In genomic region chr15:82016830-82017229, GRCm38 (mm10) we compare ENCODE assay signal across 7 mouse cellular contexts. TPM values are rescaled to one million over a fixed set of nuclear protein-coding genes. Genes with fewer than 3 reads are reported as not detected.
DNase-seq lines count a peak whose midpoint lies in the region; ATAC-seq and TF ChIP-seq lines count a peak whose summit lies in the region.

No protein-coding gene starts in this region.

- peak overlapping the region; percentile 74 for H3K4me3 ChIP-seq in lung, embryonic 15.5 days
- H3K4me3 ChIP-seq in embryonic fibroblast, embryonic 13.5 days (ENCODE audit: insufficient read depth, low read length) = peak overlapping the region; percentile 89
- peak overlapping the region; percentile 90 for H3K4me3 ChIP-seq in limb, embryonic 11.5 days (ENCODE audit: low read depth, low read length)
- peak overlapping the region; percentile 78 for H3K4me3 ChIP-seq in small intestine, adult 2 months (ENCODE audit: low read depth, low read length)

- peaks cover 11% of the 10 kb centered on the region for H3K36me3 ChIP-seq in lung, embryonic 15.5 days
- 0 out of 2 replicates have a peak, but pooled peaks cover 3% of the 10 kb centered on the region for H3K36me3 ChIP-seq in limb, embryonic 11.5 days (ENCODE audit: control insufficient read depth, insufficient read depth, low read length)
- H3K36me3 ChIP-seq in small intestine, adult 2 months (ENCODE audit: control insufficient read depth, insufficient read depth, low read length) = peaks cover 4% of the 10 kb centered on the region

- no peak for TF ChIP-seq CTCF in embryonic fibroblast, embryonic 13.5 days (IDR thresholded peaks at IDR 0.05; ENCODE audit: borderline replicate concordance, insufficient read depth, low read length)
- TF ChIP-seq CTCF in small intestine, adult 2 months (IDR thresholded peaks at IDR 0.05; ENCODE audit: extremely low read depth, insufficient read length, insufficient replicate concordance, low read depth, low read length) = no peak

- DNase-seq in lung, adult 18-20 months = no peak
- no peak for DNase-seq in limb, embryonic 11.5 days (ENCODE audit: low spot score)
- DNase-seq in spleen, postnatal 36 days (ENCODE audit: low spot score in 2 of 2) = no peak

- no peaks in the 10 kb centered on the region for H3K9me3 ChIP-seq in lung, embryonic 15.5 days
- no peaks in the 10 kb centered on the region for H3K9me3 ChIP-seq in limb, embryonic 11.5 days (ENCODE audit: control insufficient read depth, low read length)

- H3K27me3 ChIP-seq in lung, embryonic 15.5 days = no peaks in the 10 kb centered on the region
- no peaks in the 10 kb centered on the region for H3K27me3 ChIP-seq in limb, embryonic 11.5 days (ENCODE audit: control insufficient read depth, insufficient read depth, low read length)
- H3K27me3 ChIP-seq in small intestine, adult 2 months (ENCODE audit: control insufficient read depth, insufficient read depth, low read length) = no peaks in the 10 kb centered on the region

- WGBS in lung, embryonic 15.5 days = 20% methylated on average over 6 of the region's 6 CpGs
- 25% methylated on average over 6 of the region's 6 CpGs for WGBS in limb, embryonic 11.5 days
- WGBS in small intestine, adult 2 months = 3% methylated on average over 6 of the region's 6 CpGs

- no peak for TF ChIP-seq POLR2A in embryonic fibroblast, embryonic 13.5 days (IDR thresholded peaks at IDR 0.05; ENCODE audit: low read depth, low read length)
- TF ChIP-seq POLR2A in small intestine, adult 2 months (IDR thresholded peaks at IDR 0.05; ENCODE audit: low read depth, low read length) = no peak

- H3K27ac ChIP-seq in lung, embryonic 15.5 days = peak overlapping the region; percentile 73
- no peak overlapping the region for H3K27ac ChIP-seq in embryonic fibroblast, embryonic 13.5 days (ENCODE audit: insufficient read depth, low read length)
- no peak overlapping the region for H3K27ac ChIP-seq in limb, embryonic 11.5 days (replicated peaks; ENCODE audit: low read depth, low read length)
- peak overlapping the region; percentile 58 for H3K27ac ChIP-seq in small intestine, adult 2 months (ENCODE audit: insufficient read depth, low read depth, low read length)

- peak overlapping the region; percentile 81 for H3K4me2 ChIP-seq in lung, embryonic 15.5 days
- peak overlapping the region; percentile 87 for H3K4me2 ChIP-seq in limb, embryonic 11.5 days (ENCODE audit: low read depth, severe bottlenecking)

- no peak for ATAC-seq in lung, embryonic 15.5 days (ENCODE audit: borderline replicate concordance, extremely low read depth, low FRiP score, low TSS enrichment)
- no peak; the same call in 1 of the 2 replicates for ATAC-seq in limb, embryonic 11.5 days (ENCODE audit: insufficient number of reproducible peaks, low FRiP score, low TSS enrichment, low read depth)
- ATAC-seq in inflammation-experienced regulatory T-cells, adult 6 months = no peak

- peaks cover 22% of the 10 kb centered on the region for H3K4me1 ChIP-seq in lung, embryonic 15.5 days
- H3K4me1 ChIP-seq in embryonic fibroblast, embryonic 13.5 days (ENCODE audit: control insufficient read depth, insufficient read depth, low read length) = peaks cover 11% of the 10 kb centered on the region
- 0 out of 2 replicates have a peak, but pooled peaks cover 3% of the 10 kb centered on the region for H3K4me1 ChIP-seq in limb, embryonic 11.5 days (ENCODE audit: control insufficient read depth, insufficient read depth, low read length)
- peaks cover 8% of the 10 kb centered on the region for H3K4me1 ChIP-seq in small intestine, adult 2 months (ENCODE audit: control insufficient read depth, insufficient read depth, insufficient read length, low read length)

- peak overlapping the region; percentile 69 for H3K9ac ChIP-seq in lung, embryonic 15.5 days
- H3K9ac ChIP-seq in limb, embryonic 11.5 days (ENCODE audit: low read length) = peak overlapping the region; percentile 74

RNA-seq across cellular contexts. Expression of gene Desi1, which starts 16.8 kb away (rescaled TPM):
- 20.5 and 25.1 TPM in 2 replicates for polyA plus RNA-seq in lung, embryonic 15.5 days (2015; fragmentation: Nextera tagmentation; extraction: Ambion mirVana)
- polyA plus RNA-seq in embryonic fibroblast, embryonic 13.5 days (2011; ENCODE audit: insufficient read length, low read depth, missing spikeins) = 49.4 and 50.2 TPM in 2 replicates
- 34.4 and 37.7 TPM in 2 replicates for polyA plus RNA-seq in limb, embryonic 11.5 days (2014; fragmentation: Nextera tagmentation; extraction: Ambion mirVana)
- polyA plus RNA-seq in small intestine, adult 2 months (2012; rRNA removed) = 16.3 and 25.4 TPM in 2 replicates
- 10 to 100 TPM in 2 of 3 experiments, 1 to 10 TPM in 1; 8.8 to 13.8 (median 12.5) TPM for polyA plus RNA-seq in inflammation-experienced regulatory T-cells, adult 6 months (2017; shearing (Covaris generic))

RNA-seq across cellular contexts. Expression of gene Xrcc6, which starts 29.2 kb away (rescaled TPM):
- 86.3 and 93.0 TPM in 2 replicates for polyA plus RNA-seq in lung, embryonic 15.5 days (2015; fragmentation: Nextera tagmentation; extraction: Ambion mirVana)
- 37.4 and 38.1 TPM in 2 replicates for polyA plus RNA-seq in embryonic fibroblast, embryonic 13.5 days (2011; ENCODE audit: insufficient read length, low read depth, missing spikeins)
- polyA plus RNA-seq in limb, embryonic 11.5 days (2014; fragmentation: Nextera tagmentation; extraction: Ambion mirVana) = 91.0 and 105 TPM in 2 replicates
- 7.8 and 9.1 TPM in 2 replicates for polyA plus RNA-seq in small intestine, adult 2 months (2012; rRNA removed)
- polyA plus RNA-seq in inflammation-experienced regulatory T-cells, adult 6 months (2017; shearing (Covaris generic)) = 10 to 100 TPM; 54.3 to 56.7 (median 54.4) TPM

RNA-seq across cellular contexts. Expression of gene Snu13, which starts 30.6 kb away (rescaled TPM):
- polyA plus RNA-seq in lung, embryonic 15.5 days (2015; fragmentation: Nextera tagmentation; extraction: Ambion mirVana) = 296 and 301 TPM in 2 replicates
- polyA plus RNA-seq in embryonic fibroblast, embryonic 13.5 days (2011; ENCODE audit: insufficient read length, low read depth, missing spikeins) = 176 and 193 TPM in 2 replicates
- 326 and 338 TPM in 2 replicates for polyA plus RNA-seq in limb, embryonic 11.5 days (2014; fragmentation: Nextera tagmentation; extraction: Ambion mirVana)
- 24.6 and 25.7 TPM in 2 replicates for polyA plus RNA-seq in small intestine, adult 2 months (2012; rRNA removed)
- 100 to 1,000 TPM; 178 to 210 (median 205) TPM for polyA plus RNA-seq in inflammation-experienced regulatory T-cells, adult 6 months (2017; shearing (Covaris generic))

RNA-seq across cellular contexts. Expression of gene 1700029P11Rik, which starts 36.5 kb away (rescaled TPM):
- not detected in 2 replicates for polyA plus RNA-seq in lung, embryonic 15.5 days (2015; fragmentation: Nextera tagmentation; extraction: Ambion mirVana)
- polyA plus RNA-seq in embryonic fibroblast, embryonic 13.5 days (2011; ENCODE audit: insufficient read length, low read depth, missing spikeins) = not detected in 2 replicates
- not detected in 2 replicates for polyA plus RNA-seq in limb, embryonic 11.5 days (2014; fragmentation: Nextera tagmentation; extraction: Ambion mirVana)
- not detected in 2 replicates for polyA plus RNA-seq in small intestine, adult 2 months (2012; rRNA removed)
- not detected for polyA plus RNA-seq in inflammation-experienced regulatory T-cells, adult 6 months (2017; shearing (Covaris generic))

RNA-seq across cellular contexts. Expression of gene 4930407I10Rik, which starts 42.1 kb away (rescaled TPM):
- polyA plus RNA-seq in lung, embryonic 15.5 days (2015; fragmentation: Nextera tagmentation; extraction: Ambion mirVana) = not detected in 2 replicates
- not detected in 2 replicates for polyA plus RNA-seq in embryonic fibroblast, embryonic 13.5 days (2011; ENCODE audit: insufficient read length, low read depth, missing spikeins)
- polyA plus RNA-seq in limb, embryonic 11.5 days (2014; fragmentation: Nextera tagmentation; extraction: Ambion mirVana) = 0.04 TPM in 1 of 2 replicates, not detected in the other
- not detected in 2 replicates for polyA plus RNA-seq in small intestine, adult 2 months (2012; rRNA removed)
- polyA plus RNA-seq in inflammation-experienced regulatory T-cells, adult 6 months (2017; shearing (Covaris generic)) = not detected

Comparison
In these comparisons a context has a peak if more than half of its experiments do, and no peak if none do; other contexts are left out.
1. H3K27ac ChIP-seq: peak in lung, embryonic 15.5 days (single experiment) and small intestine, adult 2 months (single experiment); none in embryonic fibroblast, embryonic 13.5 days (single experiment) and limb, embryonic 11.5 days (single experiment).
2. Peak in every context shown above with its lines, with median percentiles within 50 percentile points of each other: H3K4me3 ChIP-seq.